Mouse (Mus musculus) heart, adult 11 months (tissue): ENCODE data around the gene Ipo11.

Experiments
- DNase-seq: peaks from one replicate; pipeline ENCODE4 v3.0.0; 2022

The Ipo11 gene

DNA sequence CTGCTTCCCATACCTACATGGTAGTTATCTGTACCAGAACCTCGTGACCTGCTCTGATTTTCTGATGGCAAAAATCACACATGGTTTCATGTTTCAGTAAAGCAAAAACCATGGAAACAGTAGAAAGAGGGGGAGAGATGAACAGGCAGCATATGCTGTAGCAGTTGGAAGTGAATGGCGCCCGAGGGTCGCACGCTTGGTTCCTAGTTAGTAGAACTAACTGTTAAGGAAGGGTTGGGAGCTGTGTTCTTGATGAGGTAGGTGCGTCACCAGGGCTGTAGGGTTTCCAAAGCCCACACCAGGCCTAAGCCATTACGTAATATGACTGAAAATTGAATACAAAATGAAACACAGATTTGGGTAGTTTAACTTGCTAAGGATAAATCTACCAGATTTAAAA, 126.6 kb downstream of the Ipo11 start:
- peak; percentile 74 for DNase-seq

DNA sequence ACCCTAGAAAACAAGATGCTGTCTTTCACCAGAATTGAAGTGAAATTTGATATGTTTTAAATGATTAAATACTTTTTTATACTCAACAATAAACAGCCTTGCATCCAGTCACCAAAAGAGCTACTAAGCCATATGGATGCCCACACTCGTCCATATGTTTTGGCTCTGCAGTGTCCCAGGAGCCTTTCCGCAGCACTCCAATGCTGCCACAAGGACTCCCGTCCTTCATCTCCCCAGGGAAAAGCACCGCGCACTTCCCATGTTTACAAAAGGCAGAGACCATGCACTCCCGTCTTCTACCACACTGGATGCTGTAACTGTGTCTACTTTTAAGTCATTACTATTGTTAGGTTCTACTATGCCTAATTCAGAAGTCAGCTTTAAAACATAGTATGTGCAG, 127.9 kb downstream of the Ipo11 start:
- peak; percentile 7 for DNase-seq

DNA sequence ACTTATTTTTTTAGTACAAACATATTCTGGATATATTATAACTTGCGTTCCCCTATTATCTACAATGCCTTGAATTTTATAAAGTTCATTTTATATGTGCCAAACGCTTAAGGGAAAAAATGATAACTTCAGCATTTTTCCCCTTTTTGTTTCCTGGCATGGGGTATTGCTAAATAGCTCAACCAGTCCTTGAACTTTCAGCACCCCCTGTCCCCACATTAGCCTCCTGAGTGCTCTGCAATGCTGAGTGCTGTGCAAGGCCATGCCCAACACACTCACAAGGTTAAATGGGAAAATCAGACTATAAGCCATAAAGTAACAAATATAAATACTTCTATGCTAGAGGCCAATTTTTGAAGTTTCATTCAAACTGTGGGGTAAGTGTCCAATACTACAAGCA, 128.4 kb downstream of the Ipo11 start:
- DNase-seq = peak; percentile 6

DNA sequence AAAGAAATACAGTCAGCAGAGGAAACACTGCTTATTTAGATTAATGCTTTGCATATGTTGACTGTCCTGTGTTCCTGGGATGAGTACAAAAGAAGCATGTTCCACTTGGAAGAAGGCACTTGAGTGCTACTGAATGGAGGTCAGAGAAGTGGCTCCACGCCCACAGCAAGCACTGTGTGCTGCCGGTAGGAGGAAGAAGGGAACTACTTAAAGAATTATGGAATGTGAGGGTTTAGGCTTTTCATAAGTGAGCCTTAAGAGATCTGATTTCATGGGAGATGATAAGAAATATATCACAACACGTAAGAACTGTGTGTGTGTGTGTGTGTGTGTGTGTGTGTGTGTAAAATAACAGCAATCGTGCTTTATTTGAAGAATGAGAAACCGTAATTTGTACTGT, 129.5 kb downstream of the Ipo11 start:
- DNase-seq = no peak

DNA sequence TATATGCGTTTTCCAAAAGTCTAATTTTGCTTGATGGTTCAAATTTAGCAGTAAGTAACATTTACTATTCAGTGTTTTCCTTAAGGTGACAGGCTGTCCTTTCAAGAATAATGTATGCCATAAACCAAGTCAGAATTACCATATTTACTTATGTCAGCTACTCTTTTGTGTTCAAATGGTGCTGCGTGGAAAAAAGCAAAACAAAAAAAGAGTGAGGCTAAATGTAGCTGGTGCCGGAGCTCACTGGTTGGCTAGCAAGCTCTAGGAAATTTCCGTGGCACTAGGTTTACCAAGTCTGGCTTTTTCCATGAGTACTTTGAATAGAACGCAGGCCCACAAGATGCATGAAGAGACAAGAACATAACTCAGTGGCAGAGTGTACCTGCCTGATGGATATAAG, 131.6 kb downstream of the Ipo11 start:
- DNase-seq = peak; percentile 30

DNA sequence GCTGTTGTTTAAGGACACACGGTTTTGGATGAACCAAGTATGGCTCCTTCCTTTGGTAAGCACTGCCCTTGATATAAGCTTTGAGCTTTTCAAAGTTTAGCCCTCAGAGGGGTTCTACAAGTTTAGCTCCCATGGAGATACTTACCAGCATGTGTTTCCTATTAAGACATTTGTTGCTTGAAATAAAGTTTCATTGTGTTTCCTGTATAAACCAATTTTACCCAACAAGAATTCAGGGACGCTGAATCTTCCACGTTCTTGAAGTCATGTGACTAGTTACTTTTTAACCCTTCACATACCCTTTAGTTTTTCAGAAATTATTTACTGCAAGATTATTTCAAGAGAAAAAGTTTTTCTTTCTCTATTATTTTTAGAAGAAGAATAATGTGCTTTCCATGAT, 138.7 kb downstream of the Ipo11 start:
- DNase-seq = no peak

DNA sequence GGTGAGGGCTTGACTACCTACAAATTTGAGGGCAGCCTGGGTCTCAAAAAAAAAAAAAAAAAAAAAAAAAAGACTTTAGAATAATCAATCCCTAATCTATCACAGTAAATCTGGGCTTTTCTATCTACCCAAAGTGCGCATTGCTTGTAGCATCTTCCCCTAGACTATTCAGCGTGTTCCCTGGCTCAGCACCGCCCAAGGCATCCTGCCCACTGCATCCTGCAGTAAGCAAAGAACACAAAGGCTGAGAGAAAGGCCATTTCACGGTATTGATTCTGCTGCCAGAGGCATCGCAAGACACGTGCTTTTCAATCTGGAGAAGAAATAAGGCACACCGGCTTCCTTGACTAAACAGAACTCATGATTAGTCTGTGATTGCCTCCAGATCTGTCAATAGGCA, 147.9 kb downstream of the Ipo11 start:
- no peak for DNase-seq

DNA sequence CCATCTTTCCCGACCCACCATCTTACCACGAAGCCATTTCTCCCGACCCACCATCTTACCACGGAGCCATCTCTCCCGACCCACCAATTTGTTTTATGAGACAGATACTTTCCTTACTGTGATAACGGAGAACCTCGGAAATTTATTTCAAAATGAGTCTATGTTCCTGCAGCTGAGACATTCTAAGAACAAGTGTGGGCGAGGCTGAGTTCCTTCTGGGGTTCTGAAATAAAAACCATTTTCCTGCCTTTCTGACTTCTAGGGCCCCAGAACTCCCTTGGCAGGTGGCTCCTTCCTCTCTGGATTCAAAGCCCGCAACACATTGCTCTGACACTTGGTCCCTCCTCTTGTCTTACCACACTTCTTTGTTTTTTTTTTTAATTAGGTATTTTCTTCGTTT, 168.0 kb downstream of the Ipo11 start:
- DNase-seq = peak; percentile 70

DNA sequence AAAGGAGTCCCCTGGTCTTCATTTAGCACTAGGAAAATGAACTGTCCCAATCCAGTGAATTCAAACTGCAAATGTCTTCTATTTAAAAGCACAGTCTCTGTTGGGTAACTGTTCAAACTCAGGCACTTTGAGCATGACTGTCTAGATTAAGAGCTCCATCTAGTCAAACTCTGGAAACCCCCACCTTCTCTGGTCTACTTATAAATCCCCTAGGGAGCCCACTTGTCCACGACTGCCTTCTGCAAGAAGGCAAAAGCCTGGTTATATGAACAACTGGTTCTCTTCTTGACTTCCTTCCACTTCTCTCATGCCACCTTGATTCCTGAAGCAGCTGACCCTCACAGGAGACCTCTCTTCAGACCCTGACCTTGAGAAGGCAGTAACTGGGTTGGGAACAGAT, 174.1 kb downstream of the Ipo11 start:
- DNase-seq = no peak

DNA sequence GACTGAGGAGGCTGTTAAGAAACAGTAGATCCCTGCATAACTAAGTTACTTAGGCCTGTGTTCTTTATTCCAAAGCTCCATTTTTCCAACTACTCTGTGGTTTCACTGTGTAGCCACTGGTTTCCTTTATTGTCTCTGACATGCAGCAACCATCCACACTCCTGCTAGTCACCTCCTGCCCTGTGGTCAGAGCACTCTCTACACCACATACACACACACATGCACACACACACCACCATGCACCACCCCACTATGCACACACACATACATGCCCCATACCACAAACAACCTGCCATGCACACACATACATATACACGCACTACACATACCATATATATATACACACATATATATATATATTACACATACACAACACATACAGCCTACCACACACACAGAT, 175.1 kb downstream of the Ipo11 start:
- peak; percentile 53 for DNase-seq

DNA sequence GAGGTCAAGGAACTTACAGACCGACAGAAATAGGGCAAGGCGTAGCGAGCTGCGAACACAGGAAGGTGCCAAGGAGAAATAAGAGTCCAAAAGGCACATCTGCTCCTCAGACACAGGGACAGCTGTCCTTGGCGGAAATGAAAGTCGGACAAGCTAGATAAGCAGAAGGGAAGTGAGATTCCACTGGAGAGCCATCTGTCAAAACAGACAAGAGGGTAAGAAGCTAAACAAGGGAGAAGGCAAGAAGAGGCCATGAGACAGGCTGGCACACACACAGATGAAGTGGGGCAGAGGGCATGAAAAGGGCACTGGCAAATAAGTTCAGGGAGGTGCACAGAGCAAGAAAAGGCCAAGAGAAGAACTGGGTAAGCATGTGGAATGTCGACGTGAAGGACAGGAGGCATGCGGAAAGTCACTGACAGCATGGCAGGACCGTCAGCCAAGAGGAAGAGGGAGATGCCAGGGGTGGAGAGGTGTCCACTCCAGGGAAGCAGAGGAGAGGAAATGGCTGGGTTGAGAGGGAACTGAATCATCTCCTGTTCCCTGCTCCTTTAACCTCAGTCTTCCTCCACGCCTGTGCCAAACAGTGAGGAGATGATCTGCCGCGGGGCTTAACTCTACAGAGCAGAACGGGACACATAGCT, 176.4 kb downstream of the Ipo11 start:
- DNase-seq = peak; percentile 97

DNA sequence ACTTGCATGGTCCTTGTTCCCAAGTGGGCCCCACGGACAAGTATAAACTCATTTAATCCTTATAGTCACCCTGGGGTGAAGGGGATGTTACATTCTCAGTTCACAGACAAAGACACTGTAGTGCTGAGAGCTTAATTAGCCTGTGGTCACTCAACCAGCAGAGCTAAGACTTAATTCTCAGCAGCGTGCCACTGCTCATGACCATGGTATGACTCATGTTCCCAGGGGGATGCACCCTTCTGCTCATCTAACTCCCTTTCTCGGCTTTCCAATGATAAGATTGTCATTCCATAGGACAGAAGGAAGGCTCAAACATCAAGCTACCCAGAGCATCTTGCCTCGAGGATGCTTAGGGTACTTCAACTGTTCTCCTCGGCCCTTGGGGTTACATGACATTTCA, 180.9 kb downstream of the Ipo11 start:
- no peak for DNase-seq

DNA sequence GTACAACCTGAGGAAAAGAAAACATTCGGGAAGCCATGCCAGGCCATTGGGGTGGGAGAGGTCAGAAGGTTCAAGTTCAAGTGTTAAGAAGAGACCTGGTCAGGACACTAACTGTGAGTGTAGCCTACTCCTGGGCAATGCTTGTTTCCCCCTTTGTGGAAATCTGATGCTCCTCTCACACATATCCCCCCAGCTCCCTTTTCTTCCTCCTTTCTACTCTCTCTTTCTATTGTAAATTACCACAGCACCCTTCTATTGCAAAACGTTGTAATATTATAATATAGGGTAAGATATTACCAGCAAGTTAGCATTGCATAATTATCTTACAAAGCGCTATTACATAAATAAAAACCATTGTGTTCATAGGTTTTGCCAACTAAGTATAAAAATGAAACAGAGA, 182.5 kb downstream of the Ipo11 start:
- no peak for DNase-seq

DNA sequence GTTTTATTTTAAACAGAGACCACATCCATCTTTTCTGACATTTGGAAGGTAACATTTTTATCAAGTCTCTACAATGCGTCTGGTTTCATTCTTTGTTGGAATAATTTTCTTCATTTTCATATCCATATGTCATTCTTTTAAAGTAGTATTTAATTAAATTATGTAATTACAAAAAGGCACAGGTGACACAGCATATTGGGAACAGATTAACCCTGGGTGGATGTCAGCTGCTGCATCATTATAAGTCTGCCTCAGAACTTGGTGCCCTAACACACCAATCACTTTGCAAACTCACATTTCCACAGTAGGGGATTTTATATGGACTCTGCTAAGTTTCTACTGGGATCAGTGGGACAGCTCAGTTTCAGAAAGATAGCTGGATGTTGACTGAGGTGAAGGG, 184.8 kb downstream of the Ipo11 start:
- no peak for DNase-seq

DNA sequence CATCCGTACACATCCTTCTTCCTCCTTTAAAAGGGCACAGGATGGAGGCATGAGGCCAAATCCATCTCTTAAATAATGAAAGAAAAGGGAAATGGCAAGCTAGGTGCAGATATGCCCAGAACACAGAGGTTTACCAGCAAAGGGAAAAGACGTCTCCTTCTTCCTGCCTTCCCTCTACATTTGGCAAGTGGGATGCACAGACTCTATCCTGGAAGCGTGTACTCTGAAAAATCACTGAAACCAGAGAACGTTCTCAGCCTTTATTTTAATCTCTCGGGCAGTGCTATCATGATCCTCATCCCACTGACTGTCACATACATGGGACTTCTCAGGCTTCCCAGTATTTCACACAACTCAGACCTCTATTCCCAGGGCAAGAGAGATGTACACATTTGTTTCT, 189.9 kb downstream of the Ipo11 start:
- peak; percentile 37 for DNase-seq

DNA sequence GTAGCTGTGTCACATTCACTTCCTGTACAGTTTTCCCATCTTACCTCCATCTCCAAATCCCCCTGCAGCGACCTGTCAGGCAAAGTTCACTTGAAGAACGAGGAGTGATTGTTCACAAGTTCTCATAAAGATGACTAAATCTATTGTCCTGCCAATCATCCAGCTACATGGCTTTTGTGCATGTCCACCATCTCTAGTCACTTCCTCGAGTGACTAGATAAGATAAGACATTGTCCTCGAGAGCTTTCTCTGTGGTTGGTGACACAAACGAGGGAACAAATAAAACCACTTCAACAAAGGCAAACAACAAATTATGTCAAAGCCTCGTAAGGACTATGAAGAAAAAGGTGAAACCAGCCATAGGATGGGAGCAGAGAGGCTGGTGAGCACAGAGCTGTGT, 191.6 kb downstream of the Ipo11 start:
- DNase-seq = no peak
